Mouse (Mus musculus) layer of hippocampus, postnatal 36 days (tissue): Measurements from ENCODE around the gene Slc25a39. TPM values are rescaled to one million over a fixed set of nuclear protein-coding genes. Genes with fewer than 3 reads are reported as not detected.
"Not testable (repeated sequence)": the region's sequence is repeated elsewhere in the genome, so short reads cannot be mapped to it uniquely, and the experiment has no call there.

ENCODE experiments used
- DNase-seq, 2 experiments: peaks; one replicate each; pipeline ENCODE4 v3.0.0; 2022
- total RNA-seq, 2 experiments: library from RNA; stranded (reverse); gene quantifications; 2 replicates each; pipeline ENCODE4 v1.2.3; 2021

The Slc25a39 gene
- total RNA-seq, 2 experiments from 2014 or later, result 61.9 to 64.0 TPM

DNA sequence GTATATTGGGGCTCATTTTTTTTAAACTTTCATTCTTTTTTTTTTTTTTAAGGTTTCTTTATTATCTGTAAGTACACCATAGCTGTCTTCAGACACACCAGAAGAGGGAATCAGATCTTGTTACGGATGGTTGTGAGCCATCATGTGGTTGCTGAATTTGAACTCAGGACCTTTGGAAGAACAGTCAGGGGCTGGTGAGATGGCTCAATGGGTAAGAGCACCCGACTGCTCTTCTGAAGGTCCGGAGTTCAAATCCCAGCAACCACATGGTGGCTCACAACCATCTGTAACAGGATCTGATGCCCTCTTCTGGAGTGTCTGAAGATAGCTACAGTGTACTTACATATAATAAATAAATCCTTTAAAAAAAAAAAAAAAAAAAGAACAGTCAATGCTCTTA is 2.6 kb upstream of the Slc25a39 start:
- DNase-seq, result not testable (repeated sequence)

DNA sequence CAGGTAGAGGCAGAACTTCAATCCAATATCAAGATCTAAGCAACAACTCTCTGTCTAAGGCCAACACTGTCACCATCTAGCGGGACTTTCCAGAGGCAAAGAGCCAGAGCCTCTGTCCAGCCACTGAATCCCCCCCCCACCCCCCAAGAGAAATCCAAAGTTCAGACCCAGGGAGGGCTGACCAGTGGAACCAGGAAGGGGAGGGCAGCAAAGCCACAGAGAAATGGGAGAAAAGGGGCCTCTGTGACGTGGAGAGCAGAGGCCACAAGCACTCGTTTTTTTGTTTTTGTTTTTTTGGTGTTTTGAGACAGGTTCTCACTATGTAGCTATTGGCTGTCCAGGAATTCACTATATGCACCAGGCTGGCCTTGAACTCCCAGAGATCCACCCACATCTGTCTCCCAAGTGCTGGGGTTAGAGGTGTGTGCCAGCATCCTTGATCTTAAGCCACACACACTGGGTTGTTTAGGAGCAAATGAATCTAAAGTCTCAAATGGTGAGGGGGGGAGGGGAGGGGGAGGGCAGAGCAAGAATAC is 2.1 kb upstream of the Slc25a39 start:
- DNase-seq, result no peak

DNA sequence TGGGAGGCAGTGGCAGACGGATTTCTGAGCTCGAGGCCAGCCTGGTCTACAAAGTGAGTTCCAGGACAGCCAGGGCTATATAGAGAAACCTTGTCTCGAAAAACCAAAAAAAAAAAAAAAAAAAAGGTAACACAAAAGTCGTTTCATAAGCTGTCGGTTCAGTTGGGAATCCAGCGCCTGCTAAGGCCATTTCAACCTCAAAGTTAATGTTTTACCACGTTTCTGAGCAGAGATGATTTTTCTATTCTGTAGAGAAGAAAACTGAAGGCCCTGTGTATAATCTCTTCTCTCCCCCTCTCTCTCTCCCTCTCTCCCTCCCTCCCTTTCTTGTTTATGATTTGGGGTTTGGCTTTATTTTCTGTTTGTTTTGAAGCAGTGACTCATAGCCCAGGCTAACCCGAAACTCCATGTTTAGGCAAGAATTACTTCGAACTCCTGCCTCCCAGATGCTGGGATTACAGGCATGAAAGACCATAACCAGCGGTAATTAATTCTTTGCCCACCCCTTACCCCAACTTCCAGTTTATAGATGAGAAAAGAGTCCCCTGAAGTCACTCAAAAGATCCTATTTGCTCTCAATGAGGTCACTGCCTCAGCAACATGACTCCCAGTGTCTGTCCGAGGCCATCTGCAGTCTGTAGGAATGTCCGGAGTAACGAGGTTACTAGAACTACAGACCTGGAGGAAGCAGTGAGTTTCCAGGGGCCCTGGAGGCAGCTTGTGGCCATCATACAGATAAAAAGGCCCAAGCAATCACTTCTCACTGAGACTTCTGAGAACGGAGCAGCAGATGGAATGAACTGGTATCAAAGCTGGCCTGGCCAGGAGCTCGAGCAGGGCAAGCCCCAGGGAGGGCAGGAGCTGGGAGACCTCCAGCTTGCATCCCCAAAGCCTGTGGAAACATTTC is 1.4 kb upstream of the Slc25a39 start:
- no peak for DNase-seq

DNA sequence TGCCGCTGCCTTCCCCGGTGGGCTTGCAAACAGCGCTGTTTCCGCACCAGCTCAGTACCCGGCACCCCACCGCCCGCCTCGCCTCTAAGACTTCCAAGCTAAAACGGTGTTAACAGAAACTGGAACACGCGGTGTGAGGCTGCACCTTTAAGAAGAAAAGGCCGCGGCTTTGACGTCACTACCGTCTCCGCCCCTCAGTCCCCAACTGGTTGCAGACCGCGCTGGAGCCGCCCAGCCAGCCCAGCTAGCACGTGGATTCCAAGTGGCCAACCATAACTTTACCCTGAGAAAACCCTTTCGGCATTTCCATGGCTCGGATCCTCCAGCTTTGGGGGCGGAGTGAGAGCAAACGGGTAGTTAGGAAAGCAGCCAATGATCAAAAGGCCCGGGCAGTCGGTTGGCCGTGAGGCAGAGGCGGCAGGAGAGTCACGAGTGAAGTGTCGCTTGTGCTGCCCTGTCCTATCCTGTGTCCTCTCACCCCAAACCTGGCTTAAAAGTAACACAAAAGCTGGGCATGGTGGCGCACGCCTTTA is 664 bp upstream of the Slc25a39 start:
- peak; percentile 95 to 96 for DNase-seq

DNA sequence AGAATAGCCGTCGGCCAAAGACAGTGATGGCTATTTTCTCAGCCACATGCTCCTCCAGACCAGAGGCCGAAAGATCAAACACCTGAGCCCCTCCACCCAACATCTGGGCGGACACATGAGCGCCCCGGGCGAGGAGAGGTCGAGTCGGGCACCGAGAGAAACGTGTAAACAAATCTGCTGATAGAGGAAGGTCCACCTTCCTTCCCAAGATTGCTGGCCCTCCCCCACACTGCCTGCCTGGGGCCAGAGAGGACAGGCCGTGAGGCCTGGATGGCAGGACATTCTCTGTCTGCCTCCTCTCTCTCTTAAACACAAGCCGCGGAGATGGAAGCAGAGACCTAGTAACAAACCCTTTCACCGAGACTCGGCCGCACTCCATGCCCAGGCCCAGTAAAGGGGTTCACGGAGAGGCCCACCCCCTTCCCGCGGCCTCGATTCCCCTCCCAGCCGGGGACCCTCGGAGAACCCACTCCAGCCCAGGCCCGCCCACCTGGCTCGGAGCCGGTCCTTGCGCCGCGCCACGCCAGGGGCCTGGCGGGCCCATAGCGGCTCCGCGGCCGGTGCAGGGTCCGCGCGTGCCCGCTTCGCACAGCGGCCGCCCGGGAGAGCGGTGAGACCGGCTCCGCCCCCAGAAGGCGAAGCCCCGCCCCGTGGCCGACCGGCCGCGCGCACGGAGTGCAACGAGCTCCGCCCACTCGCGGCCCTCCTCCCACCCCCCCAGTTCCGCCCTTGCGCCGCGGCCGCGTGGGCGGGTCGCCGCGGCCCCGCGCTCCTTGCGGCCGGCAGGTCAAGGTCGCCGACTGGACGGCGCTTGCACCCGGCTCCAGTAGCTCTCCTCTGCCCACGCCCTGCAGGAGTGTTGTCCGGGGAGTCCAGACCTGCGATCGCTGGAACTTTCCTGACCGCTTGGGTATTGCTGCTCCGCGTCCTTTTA is 579 bp downstream of the Slc25a39 start:
- peak; percentile 86 to 89 for DNase-seq

DNA sequence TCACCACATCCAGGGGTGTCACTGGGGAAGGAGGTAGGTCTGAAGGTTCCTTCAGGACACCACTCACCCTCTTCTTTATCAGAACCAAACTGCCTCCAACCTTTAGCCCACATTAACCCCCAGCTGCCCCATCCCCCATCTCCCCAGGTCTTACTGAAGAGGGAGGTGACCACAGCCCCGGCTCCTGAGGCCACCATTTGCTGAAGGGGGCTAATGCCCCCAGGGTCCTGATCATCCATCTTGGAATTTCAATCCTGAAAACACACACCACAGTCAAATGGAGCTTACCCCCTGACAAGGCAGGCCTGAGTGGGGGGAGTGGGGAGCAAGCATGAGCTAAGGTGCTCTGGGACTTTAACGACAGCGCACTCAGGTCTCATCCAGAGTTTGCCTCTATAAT is 1.3 kb downstream of the Slc25a39 start:
- no peak for DNase-seq

DNA sequence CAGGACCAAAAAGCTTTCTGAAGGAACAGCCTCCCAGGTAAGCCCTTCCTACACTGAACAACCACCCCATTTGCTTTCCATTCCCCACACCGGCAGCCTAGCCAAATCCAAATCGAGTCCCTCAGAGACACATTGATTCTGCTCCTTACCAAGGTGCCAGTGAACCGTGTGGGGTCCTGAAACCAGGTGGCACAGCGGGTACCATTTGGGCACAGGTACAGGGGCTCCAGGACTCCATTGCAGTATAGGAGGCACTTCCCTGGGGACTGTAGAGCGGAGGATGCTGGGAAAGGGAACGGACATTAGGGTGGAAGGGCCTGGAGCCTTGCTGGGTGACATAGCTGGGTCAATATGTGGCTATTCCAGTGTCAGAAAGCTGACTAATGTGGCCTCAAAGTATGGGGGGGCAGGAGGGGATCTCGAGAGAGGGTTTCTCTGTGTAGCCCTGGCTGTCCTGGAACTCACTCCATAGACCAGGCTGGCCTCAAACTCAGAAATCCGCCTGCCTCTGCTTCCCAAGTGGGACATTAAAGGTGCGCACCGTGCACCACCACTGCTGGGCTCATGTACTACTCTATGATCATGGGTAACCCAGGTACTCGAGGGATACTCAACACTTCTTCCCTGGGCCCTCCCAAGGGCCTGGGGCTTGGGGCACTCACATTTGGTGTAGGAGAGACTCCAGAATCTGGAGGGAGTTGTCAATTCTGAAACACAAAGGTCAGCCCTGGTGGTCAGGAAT is 2.0 kb downstream of the Slc25a39 start:
- DNase-seq, result no peak

DNA sequence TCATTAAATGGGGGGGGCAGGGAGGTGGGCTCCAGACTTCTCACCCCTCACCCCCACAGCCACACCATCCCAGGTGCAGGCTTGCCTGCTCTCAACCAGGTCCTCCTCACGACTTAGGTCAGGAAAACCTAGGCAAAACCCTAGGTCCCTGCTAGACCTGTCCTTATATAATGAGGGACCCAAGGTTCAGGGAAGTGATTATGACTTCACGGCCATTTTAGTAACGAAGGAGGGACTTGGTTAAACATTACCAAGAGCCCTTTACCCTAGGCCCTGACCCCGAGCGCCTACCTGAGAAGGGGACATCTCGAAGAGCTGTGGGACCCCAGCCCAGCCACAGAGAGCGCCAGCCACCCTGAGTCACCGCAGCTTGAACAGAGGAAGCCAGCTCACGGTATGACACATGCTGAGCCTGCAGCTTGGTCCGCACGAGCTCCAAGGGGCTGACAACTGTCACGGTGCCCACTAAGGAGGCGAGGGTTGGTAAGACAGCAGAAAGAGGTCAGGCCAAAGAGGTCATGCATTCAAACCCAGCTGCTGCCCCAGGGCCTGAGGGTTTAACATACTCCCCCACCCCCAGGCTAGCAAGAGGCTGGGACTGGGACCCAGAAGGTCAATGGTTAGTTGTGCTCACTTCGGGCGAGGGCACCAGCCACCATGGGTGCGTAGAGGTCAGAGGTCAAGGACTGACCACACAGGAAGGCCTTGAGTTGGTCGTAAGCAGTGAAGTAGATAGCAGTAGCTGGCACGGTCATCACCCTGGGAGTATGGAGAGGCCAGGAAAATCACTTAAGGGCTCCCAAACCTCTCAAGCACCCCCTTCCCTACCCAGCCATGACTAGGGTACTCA is 3.4 kb downstream of the Slc25a39 start:
- no peak for DNase-seq

DNA sequence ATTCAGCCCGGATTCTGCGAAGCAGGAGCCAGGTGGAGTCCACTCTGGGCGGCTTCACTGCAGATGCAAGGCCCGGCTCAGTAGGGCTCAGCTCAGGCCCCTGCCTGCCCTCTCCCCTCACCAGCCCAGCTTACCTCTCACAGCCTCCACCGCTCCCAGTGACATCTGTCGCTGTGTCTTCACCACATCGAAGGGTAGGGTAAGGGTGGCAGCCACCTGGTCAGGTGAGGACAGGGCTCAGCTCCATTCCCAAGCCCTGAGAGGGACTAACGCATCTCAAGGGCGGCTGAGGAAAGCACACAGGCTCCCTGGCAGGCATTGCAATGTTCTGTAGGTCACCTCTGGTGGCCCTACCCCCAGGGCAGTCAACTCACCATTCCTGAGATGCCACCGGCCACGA is 4.1 kb downstream of the Slc25a39 start:
- no peak for DNase-seq

DNA sequence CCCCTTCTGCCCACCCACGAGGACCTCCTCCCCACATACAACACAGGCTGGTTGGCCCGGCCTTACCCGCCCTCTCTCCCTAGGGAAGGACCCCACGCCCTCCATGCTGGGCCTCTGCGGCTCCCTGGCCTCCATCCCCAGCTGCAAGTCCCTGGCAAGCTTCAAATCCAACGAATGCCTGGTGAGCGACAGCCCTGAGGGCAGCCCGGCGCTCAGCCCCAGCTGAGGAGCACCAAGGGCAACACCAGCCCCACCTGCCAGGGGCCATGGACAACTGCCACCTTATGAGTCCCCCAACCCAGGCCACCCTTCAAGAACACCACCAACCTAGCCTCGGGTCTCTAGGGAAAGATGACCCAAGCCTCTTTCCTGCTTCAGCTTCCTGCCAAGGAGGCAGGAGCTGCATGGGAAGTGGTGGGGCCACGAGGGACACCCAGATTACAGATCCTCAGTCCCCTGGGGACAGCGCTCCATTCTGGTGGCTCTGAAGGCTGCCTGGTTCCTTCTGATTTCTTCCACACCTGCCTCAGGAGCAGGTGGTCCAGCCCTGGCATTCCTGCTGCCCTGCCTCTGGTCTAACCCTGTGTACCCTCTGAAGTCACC is 5.7 kb downstream of the Slc25a39 start:
- no peak for DNase-seq

DNA sequence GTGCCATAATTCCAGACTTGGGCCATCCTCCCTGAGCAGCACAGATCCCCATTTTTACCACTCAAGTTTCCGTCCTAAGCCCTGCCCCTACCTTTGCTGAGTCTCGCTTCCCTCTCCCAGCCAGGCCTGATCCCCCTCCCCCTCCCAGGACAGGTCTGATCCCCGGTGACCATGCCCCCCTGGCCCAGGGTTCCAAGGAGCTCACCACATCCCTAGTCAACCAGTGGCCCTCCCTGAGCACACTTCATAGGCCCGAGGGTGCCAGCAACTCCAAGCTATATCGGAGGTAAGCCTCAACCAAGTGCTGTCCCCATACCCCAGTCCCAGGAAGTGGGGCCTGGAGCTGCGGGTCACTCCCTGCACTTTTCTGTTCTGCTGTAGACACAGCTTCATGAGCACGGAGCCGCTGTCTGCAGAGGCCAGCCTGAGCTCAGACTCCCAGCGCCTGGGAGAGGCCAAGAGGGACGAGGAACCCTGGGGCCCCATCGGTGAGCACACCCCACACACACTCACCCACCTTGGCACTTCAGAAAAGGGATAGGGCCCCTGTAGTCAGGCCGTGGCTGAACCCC is 7.1 kb downstream of the Slc25a39 start:
- DNase-seq, result no peak

DNA sequence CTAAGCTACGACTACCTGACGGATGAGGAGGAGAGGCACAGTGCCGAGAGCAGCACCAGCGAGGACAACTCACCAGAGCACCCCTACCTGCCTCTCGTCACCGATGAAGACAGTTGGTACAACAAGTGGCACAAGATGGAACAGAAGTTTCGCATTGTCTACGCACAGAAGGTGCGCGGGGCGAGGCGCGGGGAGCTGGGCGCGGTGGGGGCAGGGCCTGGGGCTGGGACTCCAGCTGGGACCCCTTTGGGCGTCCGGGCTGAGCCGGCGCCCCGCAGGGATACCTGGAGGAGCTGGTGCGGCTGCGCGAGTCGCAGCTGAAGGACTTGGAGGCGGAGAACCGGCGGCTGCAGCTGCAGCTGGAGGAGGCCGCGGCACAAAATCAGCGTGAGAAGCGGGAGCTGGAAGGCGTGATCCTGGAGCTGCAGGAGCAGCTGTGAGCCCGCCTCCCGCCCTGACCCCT is 8.1 kb downstream of the Slc25a39 start:
- DNase-seq, result peak in 1 of 2 experiments; percentile 4

DNA sequence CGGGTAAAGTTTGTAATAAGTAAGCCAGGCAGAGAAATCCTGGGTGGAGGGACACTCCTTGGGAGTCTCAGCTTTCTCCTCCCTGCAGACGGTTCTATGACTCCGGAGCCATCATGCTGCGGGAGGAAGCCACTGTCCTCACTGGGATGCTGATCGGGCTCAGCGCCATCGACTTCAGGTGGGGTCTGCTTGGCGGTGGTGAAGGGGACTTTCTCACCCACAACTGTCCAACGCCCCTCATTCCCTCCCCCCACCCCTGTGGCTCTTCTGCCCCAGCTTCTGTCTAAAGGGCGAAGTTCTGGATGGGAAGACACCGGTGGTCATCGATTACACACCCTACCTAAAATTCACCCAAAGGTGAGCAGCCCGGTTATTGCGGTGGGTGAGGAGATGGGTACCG is 8.6 kb downstream of the Slc25a39 start:
- no peak for DNase-seq

DNA sequence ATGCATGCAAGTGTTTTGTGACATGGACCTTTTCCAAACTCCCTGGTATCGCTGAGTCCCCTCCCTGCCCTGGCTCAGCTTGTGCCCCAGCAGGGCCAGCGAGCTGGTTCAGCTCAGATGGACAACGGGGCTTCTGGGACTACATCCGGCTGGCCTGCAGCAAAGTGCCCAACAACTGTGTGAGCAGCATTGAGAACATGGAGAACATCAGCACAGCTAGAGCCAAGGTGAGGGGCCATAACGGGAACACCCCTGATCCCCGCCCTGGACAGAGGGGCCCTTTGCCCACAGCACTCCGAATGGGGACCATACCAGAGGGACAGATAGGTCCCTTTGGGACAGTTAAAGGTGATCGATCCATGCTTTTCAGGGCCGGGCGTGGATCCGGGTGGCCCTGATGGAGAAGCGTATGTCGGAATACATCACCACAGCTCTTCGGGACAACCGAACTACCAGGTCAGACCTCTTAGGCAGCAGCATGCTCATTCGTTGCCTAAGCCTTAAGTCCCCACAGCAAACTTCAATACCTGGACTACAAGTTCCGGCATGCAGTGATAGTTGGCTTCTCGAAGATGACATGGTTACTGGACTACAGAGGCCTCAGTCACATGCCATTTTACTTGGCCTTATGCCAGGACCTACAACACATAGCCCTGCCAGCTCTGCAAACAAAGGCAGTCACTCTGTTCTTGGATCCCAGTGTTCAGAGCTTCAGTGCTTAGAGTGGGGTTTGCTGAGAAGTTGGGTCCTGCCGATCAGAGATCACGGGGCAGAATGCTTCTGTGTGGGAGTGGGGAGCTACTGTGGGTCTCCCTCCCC is 9.5 kb downstream of the Slc25a39 start:
- DNase-seq, result peak in 1 of 2 experiments; percentile 32

DNA sequence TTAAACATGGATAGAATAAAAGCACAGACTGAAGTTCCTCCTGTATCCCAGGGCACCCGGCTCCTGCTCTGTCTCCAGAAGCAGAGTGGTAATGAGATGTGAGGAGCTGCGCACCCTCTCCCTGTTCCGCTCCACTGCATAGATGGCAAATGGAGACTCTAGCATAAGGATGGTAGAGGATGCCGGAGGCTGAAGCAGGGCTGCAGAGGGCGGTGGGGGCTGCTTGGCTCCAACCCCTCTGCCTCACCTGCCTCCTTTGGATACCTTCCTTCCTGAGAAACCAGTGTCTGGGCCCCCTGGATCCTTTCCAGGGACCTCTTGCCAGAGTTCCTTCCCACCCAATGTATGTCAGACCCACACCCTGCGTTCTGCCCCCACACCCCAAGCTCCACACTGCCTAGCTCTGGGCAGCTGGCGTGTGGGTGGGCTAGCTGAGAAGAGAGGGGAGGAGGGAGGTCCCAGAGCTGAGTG is 11.0 kb downstream of the Slc25a39 start:
- DNase-seq, result peak in 1 of 2 experiments; percentile 23

DNA sequence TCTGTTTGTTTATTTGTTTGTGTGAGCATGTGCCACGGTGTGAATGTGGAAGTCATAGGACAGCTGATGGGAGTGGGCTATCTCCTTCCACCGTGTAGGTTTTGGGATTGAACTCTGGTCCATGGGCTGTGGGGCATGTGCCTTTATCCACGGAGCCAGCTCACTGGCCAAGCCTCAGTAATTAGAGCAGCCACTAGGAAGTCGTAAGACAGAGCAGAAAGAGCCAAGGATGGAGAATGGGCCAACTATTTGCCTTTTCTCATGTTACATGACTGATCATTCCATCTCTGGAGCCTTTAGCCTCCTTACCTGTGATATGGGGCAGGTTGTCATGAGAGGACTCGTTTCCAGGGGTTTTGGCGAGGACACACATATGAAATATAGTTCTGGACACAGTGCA is 11.5 kb downstream of the Slc25a39 start:
- DNase-seq, result peak in 1 of 2 experiments; percentile 3

DNA sequence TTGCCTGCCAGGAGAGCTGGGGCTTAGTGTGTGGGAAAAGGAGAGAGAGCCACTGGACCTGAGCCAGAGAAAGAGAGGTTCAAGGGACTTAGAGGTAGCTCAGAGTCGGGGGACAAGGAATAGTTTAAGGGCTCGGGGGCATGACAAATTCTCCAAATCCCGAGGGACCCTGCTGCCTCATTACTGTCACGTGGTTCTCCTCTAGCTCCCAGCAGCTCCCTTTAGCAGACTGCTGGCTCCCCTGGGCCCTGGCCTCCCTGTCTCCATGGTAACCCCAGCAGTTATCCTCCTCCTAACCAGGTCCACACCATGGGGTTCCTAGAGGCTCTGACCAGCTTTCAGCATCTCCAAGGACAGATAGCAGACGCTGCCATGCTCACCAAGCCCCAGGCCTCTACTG is 12.5 kb downstream of the Slc25a39 start:
- DNase-seq, result peak in 1 of 2 experiments; percentile 21

DNA sequence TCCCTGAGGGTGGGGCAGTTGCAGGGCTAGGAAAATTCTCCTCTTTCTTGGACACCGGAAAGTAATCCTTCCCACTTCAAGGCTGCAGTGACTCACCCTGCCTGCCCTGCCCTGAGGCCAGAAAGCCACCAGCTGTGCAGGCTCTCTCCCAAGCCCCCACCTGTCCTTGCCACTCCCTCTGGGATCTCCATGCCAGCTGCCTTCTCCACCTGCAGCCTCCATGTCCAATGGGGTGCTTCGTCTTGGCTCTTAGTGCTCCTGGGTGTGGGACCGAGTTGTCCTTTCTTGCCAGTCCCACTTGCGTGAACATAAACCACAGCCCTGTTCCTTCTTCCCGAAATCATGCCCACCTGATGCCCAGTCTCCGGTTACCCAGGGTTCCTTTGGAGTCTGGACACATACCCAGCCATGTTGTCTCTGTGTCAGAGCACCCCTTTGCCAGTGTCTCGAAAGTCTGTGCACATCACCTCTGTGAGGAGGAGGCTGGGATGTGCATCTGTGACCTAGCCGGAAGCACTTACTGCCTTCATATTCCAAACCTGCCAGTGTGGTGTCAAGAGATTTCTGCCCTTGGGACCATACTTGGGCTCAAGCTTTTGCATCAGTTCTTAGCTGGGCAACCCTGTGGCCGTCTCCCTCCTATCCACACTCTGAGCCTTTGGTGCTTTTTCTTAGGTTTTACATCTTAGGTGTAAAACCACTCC is 13.2 kb downstream of the Slc25a39 start:
- DNase-seq, result peak in 1 of 2 experiments; percentile 12
